Mouse (Mus musculus) MEL (cell line): ENCODE results near the gene Casz1. TPM values are rescaled to one million over a fixed set of nuclear protein-coding genes. Genes with fewer than 3 reads are reported as not detected.

Experiments used
- DNase-seq: peaks from one replicate; pipeline ENCODE4 v3.0.0; 2011; ENCODE audit warnings: low read depth, low spot score
- H3K27ac ChIP-seq: 2 replicates; pipeline ENCODE4 v1.5.1; 2012; ENCODE audit warnings: low read depth, mild to moderate bottlenecking, control low read depth, low read length, moderate library complexity; ENCODE audit not compliant: control insufficient read depth
- H3K27me3 ChIP-seq, 2 experiments: fragments of 150-350 bp in 1 of 2; sonication (generic) in 1 of 2; 2 replicates each; pipeline ENCODE4 v1.6.1; 2012; ENCODE audit warnings: low read length in 2 of 2, mild to moderate bottlenecking in 2 of 2, improper control_type of control experiment in 1 of 2, moderate library complexity in 1 of 2; ENCODE audit not compliant: insufficient read depth in 2 of 2, control insufficient read depth in 1 of 2
- H3K36me3 ChIP-seq, 2 experiments: 2 replicates each; pipeline ENCODE4 v1.6.1; 2012 to 2014; ENCODE audit warnings: low read length in 2 of 2, improper control_type of control experiment in 1 of 2, inconsistent platforms in 1 of 2, mild to moderate bottlenecking in 1 of 2; ENCODE audit not compliant: insufficient read depth in 2 of 2, control insufficient read depth in 1 of 2
- H3K4me1 ChIP-seq, 2 experiments: fragments of 150-350 bp in 1 of 2; sonication (generic) in 1 of 2; 2 replicates each; pipeline ENCODE4 v1.6.1; 2012; ENCODE audit warnings: low read length in 2 of 2, improper control_type of control experiment in 1 of 2, mild to moderate bottlenecking in 1 of 2; ENCODE audit not compliant: insufficient read depth in 2 of 2, control insufficient read depth in 1 of 2
- H3K4me3 ChIP-seq, 2 experiments: fragments of 150-350 bp in 1 of 2; sonication (generic) in 1 of 2; 2 replicates each; pipeline ENCODE4 v1.5.1; 2012; ENCODE audit warnings: low read depth in 2 of 2, low read length in 2 of 2, mild to moderate bottlenecking in 2 of 2, moderate library complexity in 2 of 2, control low read depth in 1 of 2, improper control_type of control experiment in 1 of 2; ENCODE audit not compliant: control insufficient read depth in 1 of 2, insufficient read depth in 1 of 2
- H3K79me2 ChIP-seq: 2 replicates; pipeline ENCODE4 v1.6.1; 2012; ENCODE audit warnings: mild to moderate bottlenecking, low read length, moderate library complexity; ENCODE audit not compliant: control insufficient read depth, poor library complexity, insufficient read depth
- H3K9ac ChIP-seq: 2 replicates; pipeline ENCODE4 v1.6.1; 2012; ENCODE audit warnings: low read depth, mild to moderate bottlenecking, control low read depth, low read length, moderate library complexity; ENCODE audit not compliant: control insufficient read depth, poor library complexity, severe bottlenecking
- H3K9me3 ChIP-seq: fragments of 150-350 bp; sonication (generic); replicated peaks from 2 replicates; pipeline ENCODE4 v1.6.1; 2012; ENCODE audit warnings: mild to moderate bottlenecking, low read length, improper control_type of control experiment, moderate library complexity; ENCODE audit not compliant: insufficient read depth
- CHD1 ChIP-seq: IDR thresholded peaks from 2 replicates; pipeline ENCODE4 v1.6.1; 2012; ENCODE audit warnings: low read depth, mild to moderate bottlenecking, inconsistent platforms, low read length, improper control_type of control experiment
- CTCF ChIP-seq, 3 experiments: IDR thresholded peaks in 2 of 3; conservative IDR thresholded peaks in 1 of 3; 2 replicates each; pipeline ENCODE4 v1.5.1; 2011 to 2012; ENCODE audit warnings: low read length in 3 of 3, low read depth in 2 of 3, mild to moderate bottlenecking in 2 of 3, improper control_type of control experiment in 1 of 3, inconsistent platforms in 1 of 3, mixed read lengths in 1 of 3, moderate library complexity in 1 of 3; ENCODE audit not compliant: control insufficient read depth in 1 of 3, insufficient read depth in 1 of 3, poor library complexity in 1 of 3, severe bottlenecking in 1 of 3
- E2F4 ChIP-seq: IDR thresholded peaks from 2 replicates; pipeline ENCODE4 v1.6.1; 2011; ENCODE audit warnings: low read depth, low read length, improper control_type of control experiment, borderline replicate concordance
- ELF1 ChIP-seq: IDR thresholded peaks from 2 replicates; pipeline ENCODE4 v1.6.1; 2014; ENCODE audit warnings: low read depth, mild to moderate bottlenecking, inconsistent platforms, low read length, improper control_type of control experiment, moderate library complexity
- ETS1 ChIP-seq: IDR thresholded peaks from 2 replicates; pipeline ENCODE4 v1.6.1; 2012; ENCODE audit warnings: low read depth, mild to moderate bottlenecking, inconsistent platforms, low read length, improper control_type of control experiment, moderate library complexity
- GABPA ChIP-seq: IDR thresholded peaks from 2 replicates; pipeline ENCODE4 v1.6.1; 2012; ENCODE audit warnings: low read depth, mild to moderate bottlenecking, inconsistent platforms, low read length, improper control_type of control experiment, moderate library complexity
- GATA1 ChIP-seq: IDR thresholded peaks from 2 replicates; pipeline ENCODE4 v1.6.1; 2011; ENCODE audit warnings: low read depth, low read length, improper control_type of control experiment
- MEF2A ChIP-seq: IDR thresholded peaks from 2 replicates; pipeline ENCODE4 v1.6.1; 2014; ENCODE audit warnings: low read depth, mild to moderate bottlenecking, inconsistent platforms, low read length, improper control_type of control experiment; ENCODE audit not compliant: poor library complexity, insufficient replicate concordance, severe bottlenecking; ENCODE audit errors: extremely low read depth
- MYC ChIP-seq: IDR thresholded peaks from 2 replicates; pipeline ENCODE4 v1.6.1; 2011; ENCODE audit warnings: low read depth, mild to moderate bottlenecking, low read length, improper control_type of control experiment, moderate library complexity
- POLR2AphosphoS2 ChIP-seq: IDR thresholded peaks from 2 replicates; pipeline ENCODE4 v1.6.1; 2011; ENCODE audit warnings: low read length, improper control_type of control experiment
- POLR2AphosphoS5 ChIP-seq: IDR thresholded peaks from 2 replicates; pipeline ENCODE4 v1.6.1; 2012; ENCODE audit warnings: low read depth, borderline replicate concordance, mild to moderate bottlenecking, inconsistent platforms, low read length, moderate library complexity, mixed read lengths
- RAD21 ChIP-seq: IDR thresholded peaks from 2 replicates; pipeline ENCODE4 v1.6.1; 2011; ENCODE audit warnings: mild to moderate bottlenecking, low read depth, low read length, improper control_type of control experiment
- SIN3A ChIP-seq: IDR thresholded peaks from 2 replicates; pipeline ENCODE4 v1.6.1; 2012; ENCODE audit warnings: low read length, improper control_type of control experiment, inconsistent platforms
- SMC3 ChIP-seq: IDR thresholded peaks from 2 replicates; pipeline ENCODE4 v1.6.1; 2011; ENCODE audit warnings: low read depth, low read length, improper control_type of control experiment
- TBP ChIP-seq: IDR thresholded peaks from 2 replicates; pipeline ENCODE4 v1.8.0; 2011; ENCODE audit warnings: low read depth, low read length, improper control_type of control experiment
- TCF12 ChIP-seq: IDR thresholded peaks from 2 replicates; pipeline ENCODE4 v1.6.1; 2014; ENCODE audit warnings: low read depth, mild to moderate bottlenecking, inconsistent platforms, low read length, improper control_type of control experiment, moderate library complexity
- USF2 ChIP-seq, 2 experiments: IDR thresholded peaks; 2 replicates each; pipeline ENCODE4 v1.6.1; 2011 to 2012; ENCODE audit warnings: improper control_type of control experiment in 2 of 2, low read length in 2 of 2, borderline replicate concordance in 1 of 2, inconsistent platforms in 1 of 2, low read depth in 1 of 2, mild to moderate bottlenecking in 1 of 2; ENCODE audit not compliant: insufficient read depth in 1 of 2
- ZC3H11A ChIP-seq: IDR thresholded peaks from 2 replicates; pipeline ENCODE4 v1.6.1; 2012; ENCODE audit warnings: low read depth, mild to moderate bottlenecking, inconsistent platforms, low read length, improper control_type of control experiment
- ZMIZ1 ChIP-seq: IDR thresholded peaks from 2 replicates; pipeline ENCODE4 v1.6.1; 2012; ENCODE audit warnings: low read depth, mild to moderate bottlenecking, inconsistent platforms, low read length, improper control_type of control experiment, moderate library complexity
- polyA plus RNA-seq, 2 experiments: library from polyadenylated mRNA; stranded (reverse) in 1 of 2; unstranded in 1 of 2; fragments of >175 nt in 1 of 2; fragments of >200 nt in 1 of 2; gene quantifications; 2 replicates each; pipeline versions ENCODE4 v1.2.1 to v1.2.4; 2012; ENCODE audit warnings: low replicate concordance in 2 of 2, low read depth in 1 of 2; ENCODE audit not compliant: insufficient read length in 2 of 2, insufficient read depth in 1 of 2, missing spikeins in 1 of 2
- total RNA-seq: library from RNA; depleted of rRNA; stranded (reverse); fragments of 300-350 nt; gene quantifications from 2 replicates; pipeline ENCODE4 v1.2.3, GENCODE M21; 2012

Gene Casz1
- total and polyA plus RNA-seq, 3 experiments: 1.3 to 3.2 TPM; not detected in 1

DNA sequence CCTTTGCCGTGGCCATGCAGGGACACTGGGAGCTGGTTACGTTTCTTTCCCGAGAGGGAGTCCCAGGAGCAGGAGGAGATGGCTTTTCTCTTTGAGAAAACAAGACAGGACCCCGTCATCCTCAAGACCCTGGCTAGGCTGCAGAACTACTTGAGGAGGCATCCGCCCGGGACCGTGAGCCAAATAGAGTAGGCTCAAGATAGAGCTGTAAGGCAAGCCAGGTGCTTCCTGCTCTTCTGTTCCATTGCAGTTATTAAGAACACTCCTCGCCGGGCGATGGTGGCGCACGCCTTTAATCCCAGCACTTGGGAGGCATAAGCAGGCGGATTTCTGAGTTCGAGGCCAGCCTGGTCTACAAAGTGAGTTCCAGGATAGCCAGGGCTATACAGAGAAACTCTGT is 80.4 kb downstream of the Casz1 start:
- Histone ChIP-seq H3K4me3 (no peak overlapping the region), H3K4me1 (peaks cover 0 to 2% of the 10 kb centered on the region in 2 experiments; a peak in 2 of 4 replicates), H3K27me3 (no peaks in the 10 kb centered on the region; a peak in 1 of 4 replicates), H3K27ac (no peak overlapping the region), H3K79me2 (no peaks in the 10 kb centered on the region), H3K9me3 (no peaks in the 10 kb centered on the region), H3K9ac (no peak overlapping the region), H3K36me3 (no peaks in the 10 kb centered on the region; a peak in 1 of 4 replicates)
- no peak for DNase-seq
- TF ChIP-seq TCF12 (no peak), RAD21 (no peak), CTCF (IDR thresholded peaks at IDR 0.05 in 2 of 3, conservative IDR thresholded peaks at IDR 0.05 in 1 of 3; ENCODE audit: control insufficient read depth in 1 of 3, insufficient read depth in 1 of 3, low read depth in 2 of 3, low read length in 3 of 3, poor library complexity in 1 of 3, severe bottlenecking in 1 of 3) (no peak), POLR2AphosphoS5 (no peak), ZMIZ1 (no peak), E2F4 (no peak), TBP (no peak), SIN3A (no peak), MYC (no peak)

DNA sequence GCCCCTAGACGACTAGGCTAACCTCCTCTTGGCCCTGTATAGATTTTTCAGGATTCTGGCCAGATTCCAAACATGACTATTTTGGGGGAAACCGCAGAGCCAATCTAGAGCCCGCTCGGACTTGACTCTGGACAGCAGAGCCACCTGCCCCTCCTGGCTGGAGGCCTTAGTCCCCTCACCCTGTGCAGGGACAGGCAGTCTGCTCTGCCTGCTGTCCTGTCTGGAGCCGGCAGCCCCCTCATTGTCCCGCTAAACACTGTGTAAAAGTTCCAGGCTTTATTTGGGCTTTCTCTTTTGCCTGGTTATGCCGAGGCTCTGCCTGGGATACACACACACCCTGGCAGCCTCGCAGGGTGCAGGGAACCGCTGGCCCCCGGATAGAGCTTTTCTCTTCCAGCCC is 81.2 kb downstream of the Casz1 start:
- H3K9me3 ChIP-seq: no peaks in the 10 kb centered on the region
- DNase-seq: no peak
- H3K4me1 ChIP-seq: no peaks in the 10 kb centered on the region
- no peak overlapping the region for H3K9ac ChIP-seq
- no peaks in the 10 kb centered on the region for H3K79me2 ChIP-seq
- no peak overlapping the region for H3K4me3 ChIP-seq
- no peak overlapping the region for H3K27ac ChIP-seq
- TF ChIP-seq TBP: no peak
- TF ChIP-seq GATA1: no peak
- no peak for TF ChIP-seq SIN3A
- TF ChIP-seq CHD1: no peak
- no peak for TF ChIP-seq MYC
- no peak for TF ChIP-seq SMC3
- TF ChIP-seq CTCF (IDR thresholded peaks at IDR 0.05 in 2 of 3, conservative IDR thresholded peaks at IDR 0.05 in 1 of 3; ENCODE audit: control insufficient read depth in 1 of 3, insufficient read depth in 1 of 3, low read depth in 2 of 3, low read length in 3 of 3, poor library complexity in 1 of 3, severe bottlenecking in 1 of 3): no peak
- no peak for TF ChIP-seq ETS1
- no peak for TF ChIP-seq ELF1
- TF ChIP-seq POLR2AphosphoS2: no peak
- TF ChIP-seq ZC3H11A: no peak
- TF ChIP-seq MEF2A: no peak
- TF ChIP-seq GABPA: no peak
- no peak for TF ChIP-seq USF2 (IDR thresholded peaks at IDR 0.05; ENCODE audit: borderline replicate concordance in 1 of 2, insufficient read depth in 1 of 2, low read depth in 1 of 2, low read length in 2 of 2)
- TF ChIP-seq, all 39 proteins: peak for 0
- H3K36me3 ChIP-seq: no peaks in the 10 kb centered on the region
- H3K27me3 ChIP-seq: no peaks in the 10 kb centered on the region; a peak in 1 of 4 replicates
